Mouse (Mus musculus): ENCODE measurements at regions not wholly inside any gene's neighbourhood (a gene's known extent, or its start where the extent isn't known, plus 50 kb on each side); places are given as distances from the start of the nearest gene placed in this dataset.

DNA sequence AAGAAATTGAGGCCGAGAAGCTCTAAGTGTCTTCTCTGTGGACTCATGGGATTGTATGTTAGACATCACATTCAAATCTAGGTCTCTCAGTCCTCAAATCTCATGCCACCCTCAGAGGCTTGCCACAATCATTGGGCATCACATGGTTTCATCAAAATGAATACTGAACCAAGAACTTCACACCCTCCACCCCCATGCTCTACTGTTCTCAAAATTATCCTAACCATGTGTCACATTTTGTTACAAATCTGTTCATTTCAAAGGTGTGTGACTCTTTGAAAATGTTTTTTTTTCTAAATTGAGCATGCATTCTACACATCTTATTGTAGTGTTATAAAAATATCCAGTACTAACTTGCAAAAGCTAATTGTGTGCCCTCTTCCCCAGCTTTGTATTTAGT, 275.9 kb downstream of the Galc start:
- Histone ChIP-seq H3K4me3 (ENCODE audit: insufficient read depth, low read length) (no peak overlapping the region), H3K27ac (ENCODE audit: insufficient read depth, low read depth, low read length) (no peak overlapping the region), H3K4me1 (ENCODE audit: control insufficient read depth, insufficient read depth, low read length) (no peaks in the 10 kb centered on the region)
- no peak for TF ChIP-seq CTCF (IDR thresholded peaks at IDR 0.05; ENCODE audit: low read depth, low read length)
- TF ChIP-seq POLR2A (IDR thresholded peaks at IDR 0.05; ENCODE audit: borderline replicate concordance, low read depth, low read length) = no peak

- Histone ChIP-seq H3K4me3 (ENCODE audit: insufficient read depth, low read length) (no peak overlapping the region), H3K27ac (ENCODE audit: insufficient read depth, low read depth, low read length) (no peak overlapping the region), H3K4me1 (ENCODE audit: control insufficient read depth, insufficient read depth, low read length) (no peaks in the 10 kb centered on the region)
- TF ChIP-seq POLR2A (IDR thresholded peaks at IDR 0.05; ENCODE audit: borderline replicate concordance, low read depth, low read length) = no peak
- TF ChIP-seq CTCF (IDR thresholded peaks at IDR 0.05; ENCODE audit: low read depth, low read length) = no peak
Observed at GRCm38 (mm10) chr12:97978668-97979067, 280.6 kb downstream of the Galc start.

GRCm38 (mm10) chr12:97978178-97978651, 281.0 kb downstream of the Galc start:
- no peak overlapping the region for H3K27ac ChIP-seq (ENCODE audit: insufficient read depth, low read depth, low read length)
- H3K4me3 ChIP-seq (ENCODE audit: insufficient read depth, low read length) = no peak overlapping the region
- TF ChIP-seq POLR2A (IDR thresholded peaks at IDR 0.05; ENCODE audit: borderline replicate concordance, low read depth, low read length) = no peak
- no peak for TF ChIP-seq CTCF (IDR thresholded peaks at IDR 0.05; ENCODE audit: low read depth, low read length)
- H3K4me1 ChIP-seq (ENCODE audit: control insufficient read depth, insufficient read depth, low read length) = no peaks in the 10 kb centered on the region

- H3K4me1 ChIP-seq (ENCODE audit: control insufficient read depth, insufficient read depth, low read length) = no peaks in the 10 kb centered on the region
- H3K4me3 ChIP-seq (ENCODE audit: insufficient read depth, low read length) = no peak overlapping the region
- no peak overlapping the region for H3K27ac ChIP-seq (ENCODE audit: insufficient read depth, low read depth, low read length)
- TF ChIP-seq POLR2A (IDR thresholded peaks at IDR 0.05; ENCODE audit: borderline replicate concordance, low read depth, low read length) (no peak), CTCF (IDR thresholded peaks at IDR 0.05; ENCODE audit: low read depth, low read length) (no peak)
Observed at GRCm38 (mm10) chr12:97977633-97978032, 281.6 kb downstream of the Galc start.

GRCm38 (mm10) chr12:97973909-97974510, 285.2 kb downstream of the Galc start:
- Histone ChIP-seq H3K27ac (ENCODE audit: insufficient read depth, low read depth, low read length) (no peak overlapping the region), H3K4me3 (ENCODE audit: insufficient read depth, low read length) (no peak overlapping the region), H3K4me1 (ENCODE audit: control insufficient read depth, insufficient read depth, low read length) (no peaks in the 10 kb centered on the region)
- TF ChIP-seq POLR2A (IDR thresholded peaks at IDR 0.05; ENCODE audit: borderline replicate concordance, low read depth, low read length) = no peak
- no peak for TF ChIP-seq CTCF (IDR thresholded peaks at IDR 0.05; ENCODE audit: low read depth, low read length)

DNA sequence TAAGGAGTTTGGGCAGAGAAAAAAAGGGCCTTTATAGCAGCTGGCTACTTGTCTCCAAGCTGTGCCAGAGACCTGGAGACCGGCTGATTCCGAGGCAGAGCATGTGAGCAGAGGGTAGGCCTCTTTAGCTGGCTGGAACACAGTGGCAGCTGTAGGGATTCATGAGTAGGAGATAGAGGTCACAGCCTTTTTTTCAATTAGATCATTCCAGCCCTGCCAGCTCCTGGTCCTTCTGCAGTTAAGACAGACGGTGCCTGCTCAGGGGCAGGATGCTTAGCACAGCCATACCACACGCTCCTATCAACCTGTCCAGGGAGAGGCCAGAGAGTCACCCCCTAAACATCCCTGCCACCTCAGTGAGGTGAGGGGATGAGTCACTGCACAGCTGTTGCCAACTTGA, 302.1 kb downstream of the Galc start:
- TF ChIP-seq CTCF (IDR thresholded peaks at IDR 0.05; ENCODE audit: low read depth, low read length) (no peak), POLR2A (IDR thresholded peaks at IDR 0.05; ENCODE audit: borderline replicate concordance, low read depth, low read length) (no peak)
- Histone ChIP-seq H3K27ac (ENCODE audit: insufficient read depth, low read depth, low read length) (no peak overlapping the region), H3K4me3 (ENCODE audit: insufficient read depth, low read length) (no peak overlapping the region), H3K4me1 (ENCODE audit: control insufficient read depth, insufficient read depth, low read length) (no peaks in the 10 kb centered on the region)

- TF ChIP-seq POLR2A (IDR thresholded peaks at IDR 0.05; ENCODE audit: borderline replicate concordance, low read depth, low read length) (no peak), CTCF (IDR thresholded peaks at IDR 0.05; ENCODE audit: low read depth, low read length) (no peak)
- Histone ChIP-seq H3K4me1 (ENCODE audit: control insufficient read depth, insufficient read depth, low read length) (no peaks in the 10 kb centered on the region), H3K4me3 (ENCODE audit: insufficient read depth, low read length) (no peak overlapping the region), H3K27ac (ENCODE audit: insufficient read depth, low read depth, low read length) (no peak overlapping the region)
Observed at GRCm38 (mm10) chr12:97953336-97953735, 305.9 kb downstream of the Galc start.

GRCm38 (mm10) chr12:97952204-97952603, 307.1 kb downstream of the Galc start:
- Histone ChIP-seq H3K27ac (ENCODE audit: insufficient read depth, low read depth, low read length) (no peak overlapping the region), H3K4me1 (ENCODE audit: control insufficient read depth, insufficient read depth, low read length) (no peaks in the 10 kb centered on the region), H3K4me3 (ENCODE audit: insufficient read depth, low read length) (no peak overlapping the region)
- TF ChIP-seq CTCF (IDR thresholded peaks at IDR 0.05; ENCODE audit: low read depth, low read length) (no peak), POLR2A (IDR thresholded peaks at IDR 0.05; ENCODE audit: borderline replicate concordance, low read depth, low read length) (no peak)

DNA sequence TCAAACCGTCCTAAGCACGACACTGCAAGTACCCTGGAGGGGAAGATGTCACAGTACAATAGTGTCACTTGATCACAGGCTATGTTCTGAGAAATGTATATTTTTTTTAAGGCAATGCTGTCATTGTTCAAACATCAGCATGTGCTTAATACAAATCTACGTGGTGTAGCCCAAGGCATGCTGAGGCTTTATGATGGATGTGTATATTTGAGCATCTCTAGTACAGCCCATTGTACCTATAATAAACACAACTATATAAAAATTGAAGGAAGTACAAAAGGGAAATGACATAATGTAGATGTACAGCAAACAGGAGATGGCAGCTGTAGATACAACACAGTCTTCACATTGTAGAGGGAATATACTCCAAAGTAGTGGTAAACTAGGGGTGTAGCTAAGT, 309.2 kb downstream of the Galc start:
- Histone ChIP-seq H3K4me3 (ENCODE audit: insufficient read depth, low read length) (no peak overlapping the region), H3K4me1 (ENCODE audit: control insufficient read depth, insufficient read depth, low read length) (no peaks in the 10 kb centered on the region), H3K27ac (ENCODE audit: insufficient read depth, low read depth, low read length) (no peak overlapping the region)
- TF ChIP-seq CTCF (IDR thresholded peaks at IDR 0.05; ENCODE audit: low read depth, low read length) (no peak), POLR2A (IDR thresholded peaks at IDR 0.05; ENCODE audit: borderline replicate concordance, low read depth, low read length) (no peak)

GRCm38 (mm10) chr12:97947421-97947820, 311.8 kb downstream of the Galc start:
- Histone ChIP-seq H3K4me3 (ENCODE audit: insufficient read depth, low read length) (no peak overlapping the region), H3K27ac (ENCODE audit: insufficient read depth, low read depth, low read length) (no peak overlapping the region), H3K4me1 (ENCODE audit: control insufficient read depth, insufficient read depth, low read length) (no peaks in the 10 kb centered on the region)
- TF ChIP-seq POLR2A (IDR thresholded peaks at IDR 0.05; ENCODE audit: borderline replicate concordance, low read depth, low read length) (no peak), CTCF (IDR thresholded peaks at IDR 0.05; ENCODE audit: low read depth, low read length) (no peak)
